Mouse (Mus musculus): ENCODE measurements at regions not wholly inside any gene's neighbourhood (a gene's known extent, or its start where the extent isn't known, plus 50 kb on each side); places are given as distances from the start of the nearest gene placed in this dataset.
A peak's percentile ranks its signal among the peaks of the same experiment; 100 is the strongest.

- WGBS = 87% methylated on average over 3 of the region's 3 CpGs
- H3K4me3 ChIP-seq (replicated peaks) = no peak overlapping the region
Measured at GRCm38 (mm10) chr2:46149848-46150247, 1032.7 kb upstream of the Zeb2 start.

GRCm38 (mm10) chr2:46119871-46120270 lies 1002.7 kb upstream of the Zeb2 start:
- Histone ChIP-seq H3K36me3 (no peaks in the 10 kb centered on the region), H3K4me2 (no peak overlapping the region), H3K27ac (no peak overlapping the region), H3K4me1 (replicated peaks) (no peaks in the 10 kb centered on the region), H3K4me3 (replicated peaks) (no peak overlapping the region), H3K9me3 (no peaks in the 10 kb centered on the region), H3K27me3 (no peaks in the 10 kb centered on the region), H3K9ac (replicated peaks) (no peak overlapping the region)
- no peak for ATAC-seq (ENCODE audit: insufficient number of reproducible peaks, insufficient read depth, low FRiP score, low TSS enrichment, low read depth)
- WGBS = 57% methylated on average over 3 of the region's 3 CpGs

More at GRCm38 (mm10) chr2:46149848-46150247, 1032.7 kb upstream of the Zeb2 start:
- Histone ChIP-seq H3K9ac (replicated peaks) (no peak overlapping the region), H3K4me1 (replicated peaks) (no peaks in the 10 kb centered on the region), H3K27ac (no peak overlapping the region), H3K9me3 (no peaks in the 10 kb centered on the region), H3K4me2 (no peak overlapping the region), H3K27me3 (no peaks in the 10 kb centered on the region), H3K36me3 (no peaks in the 10 kb centered on the region)
- ATAC-seq (ENCODE audit: insufficient number of reproducible peaks, insufficient read depth, low FRiP score, low TSS enrichment, low read depth) = no peak

GRCm38 (mm10) chr2:46106991-46107390 lies 989.8 kb upstream of the Zeb2 start:
- H3K27ac ChIP-seq = no peak overlapping the region
- no peaks in the 10 kb centered on the region for H3K36me3 ChIP-seq
- no peaks in the 10 kb centered on the region for H3K4me1 ChIP-seq (replicated peaks)
- no peak overlapping the region for H3K4me3 ChIP-seq (replicated peaks)
- no peaks in the 10 kb centered on the region for H3K27me3 ChIP-seq
- no peak for ATAC-seq (ENCODE audit: insufficient number of reproducible peaks, insufficient read depth, low FRiP score, low TSS enrichment, low read depth)
- no peak overlapping the region for H3K4me2 ChIP-seq
- no peak overlapping the region for H3K9ac ChIP-seq (replicated peaks)
- no peaks in the 10 kb centered on the region for H3K9me3 ChIP-seq

- ATAC-seq (ENCODE audit: insufficient number of reproducible peaks, insufficient read depth, low FRiP score, low TSS enrichment, low read depth) = no peak
- 66% methylated on average over 7 of the region's 7 CpGs for whole genome bisulfite sequencing
Measured at GRCm38 (mm10) chr2:46065034-46065802, 948.0 kb upstream of the Zeb2 start.

GRCm38 (mm10) chr2:46055729-46056128 lies 938.5 kb upstream of the Zeb2 start:
- no peak for ATAC-seq (ENCODE audit: insufficient number of reproducible peaks, insufficient read depth, low FRiP score, low TSS enrichment, low read depth)
- H3K4me1 ChIP-seq (replicated peaks) = peaks cover 4% of the 10 kb centered on the region; the same call in 1 of the 2 replicates
- no peak overlapping the region for H3K27ac ChIP-seq
- 47% methylated on average over 8 of the region's 8 CpGs for WGBS
- H3K4me2 ChIP-seq = no peak overlapping the region
- no peaks in the 10 kb centered on the region for H3K36me3 ChIP-seq
- no peaks in the 10 kb centered on the region for H3K27me3 ChIP-seq
- H3K9me3 ChIP-seq = no peaks in the 10 kb centered on the region
- no peak overlapping the region for H3K9ac ChIP-seq (replicated peaks)
- no peak overlapping the region for H3K4me3 ChIP-seq (replicated peaks)

More at GRCm38 (mm10) chr2:46065034-46065802, 948.0 kb upstream of the Zeb2 start:
- H3K9me3 ChIP-seq = no peaks in the 10 kb centered on the region
- H3K36me3 ChIP-seq = no peaks in the 10 kb centered on the region
- no peak overlapping the region for H3K4me3 ChIP-seq (replicated peaks)
- no peak overlapping the region for H3K27ac ChIP-seq
- no peak overlapping the region for H3K9ac ChIP-seq (replicated peaks)
- no peaks in the 10 kb centered on the region for H3K27me3 ChIP-seq
- H3K4me2 ChIP-seq = no peak overlapping the region
- H3K4me1 ChIP-seq (replicated peaks) = no peaks in the 10 kb centered on the region

GRCm38 (mm10) chr2:46054902-46055301 lies 937.7 kb upstream of the Zeb2 start:
- no peak for ATAC-seq (ENCODE audit: insufficient number of reproducible peaks, insufficient read depth, low FRiP score, low TSS enrichment, low read depth)
- Histone ChIP-seq H3K36me3 (no peaks in the 10 kb centered on the region), H3K4me2 (no peak overlapping the region), H3K9me3 (no peaks in the 10 kb centered on the region), H3K9ac (replicated peaks) (no peak overlapping the region), H3K4me3 (replicated peaks) (no peak overlapping the region), H3K27ac (0 out of 2 replicates have a peak overlapping the region, but pooled peaks have one; percentile 17), H3K4me1 (replicated peaks) (peaks cover 4% of the 10 kb centered on the region; the same call in 1 of the 2 replicates), H3K27me3 (no peaks in the 10 kb centered on the region)
- WGBS = 36% methylated on average over 7 of the region's 7 CpGs

- H3K4me2 ChIP-seq = no peak overlapping the region
- H3K36me3 ChIP-seq = no peaks in the 10 kb centered on the region
- WGBS = 90% methylated on average over 1 of the region's 1 CpGs
- no peak overlapping the region for H3K4me3 ChIP-seq (replicated peaks)
- H3K27me3 ChIP-seq = no peaks in the 10 kb centered on the region
- H3K9me3 ChIP-seq = no peaks in the 10 kb centered on the region
- no peak overlapping the region for H3K27ac ChIP-seq
- no peak for ATAC-seq (ENCODE audit: insufficient number of reproducible peaks, insufficient read depth, low FRiP score, low TSS enrichment, low read depth)
- H3K4me1 ChIP-seq (replicated peaks) = no peaks in the 10 kb centered on the region
- H3K9ac ChIP-seq (replicated peaks) = no peak overlapping the region
Measured at GRCm38 (mm10) chr2:46021854-46022253, 904.7 kb upstream of the Zeb2 start.

GRCm38 (mm10) chr2:46013771-46014269 lies 896.6 kb upstream of the Zeb2 start:
- Histone ChIP-seq H3K9ac (replicated peaks) (no peak overlapping the region), H3K36me3 (no peaks in the 10 kb centered on the region), H3K4me2 (no peak overlapping the region), H3K27ac (no peak overlapping the region), H3K4me1 (replicated peaks) (no peaks in the 10 kb centered on the region), H3K4me3 (replicated peaks) (no peak overlapping the region), H3K9me3 (no peaks in the 10 kb centered on the region), H3K27me3 (no peaks in the 10 kb centered on the region)
- no peak for ATAC-seq (ENCODE audit: insufficient number of reproducible peaks, insufficient read depth, low FRiP score, low TSS enrichment, low read depth)
- 70% methylated on average over 3 of the region's 3 CpGs for WGBS

GRCm38 (mm10) chr2:46012716-46013115 lies 895.5 kb upstream of the Zeb2 start:
- H3K36me3 ChIP-seq = no peaks in the 10 kb centered on the region
- H3K4me1 ChIP-seq (replicated peaks) = no peaks in the 10 kb centered on the region
- no peak overlapping the region for H3K4me2 ChIP-seq
- H3K27me3 ChIP-seq = no peaks in the 10 kb centered on the region
- H3K9ac ChIP-seq (replicated peaks) = no peak overlapping the region
- H3K27ac ChIP-seq = no peak overlapping the region
- H3K4me3 ChIP-seq (replicated peaks) = no peak overlapping the region
- no peaks in the 10 kb centered on the region for H3K9me3 ChIP-seq
- no peak for ATAC-seq (ENCODE audit: insufficient number of reproducible peaks, insufficient read depth, low FRiP score, low TSS enrichment, low read depth)
- WGBS = 92% methylated on average over 1 of the region's 1 CpGs

GRCm38 (mm10) chr2:45975157-45975556 lies 858.0 kb upstream of the Zeb2 start:
- no peaks in the 10 kb centered on the region for H3K27me3 ChIP-seq
- no peak overlapping the region for H3K4me2 ChIP-seq
- no peak overlapping the region for H3K27ac ChIP-seq
- no peaks in the 10 kb centered on the region for H3K4me1 ChIP-seq (replicated peaks)
- no peaks in the 10 kb centered on the region for H3K36me3 ChIP-seq
- ATAC-seq (ENCODE audit: insufficient number of reproducible peaks, insufficient read depth, low FRiP score, low TSS enrichment, low read depth) = no peak
- H3K9me3 ChIP-seq = no peaks in the 10 kb centered on the region
- H3K4me3 ChIP-seq (replicated peaks) = no peak overlapping the region
- no peak overlapping the region for H3K9ac ChIP-seq (replicated peaks)

GRCm38 (mm10) chr2:45968635-45969034 lies 851.4 kb upstream of the Zeb2 start:
- H3K9ac ChIP-seq (replicated peaks) = no peak overlapping the region
- H3K9me3 ChIP-seq = no peaks in the 10 kb centered on the region
- no peaks in the 10 kb centered on the region for H3K36me3 ChIP-seq
- no peaks in the 10 kb centered on the region for H3K27me3 ChIP-seq
- no peak overlapping the region for H3K27ac ChIP-seq
- no peak for ATAC-seq (ENCODE audit: insufficient number of reproducible peaks, insufficient read depth, low FRiP score, low TSS enrichment, low read depth)
- H3K4me3 ChIP-seq (replicated peaks) = no peak overlapping the region
- no peak overlapping the region for H3K4me2 ChIP-seq
- H3K4me1 ChIP-seq (replicated peaks) = no peaks in the 10 kb centered on the region
- WGBS = 85% methylated on average over 5 of the region's 5 CpGs

Data from limb, embryonic 12.5 days (tissue).